Mouse (Mus musculus) forebrain, embryonic 15.5 days (tissue): ENCODE results near the gene Ddit4. TPM values are rescaled to one million over a fixed set of nuclear protein-coding genes. Genes with fewer than 3 reads are reported as not detected.

ENCODE experiments used
- ATAC-seq: fragments of 200-750 bp; cut with Nextera tagmentation; replicated peaks from 2 replicates; pipeline ENCODE4 v1.8.0; 2017; ENCODE audit warnings: mild to moderate bottlenecking, moderate TSS enrichment, moderate library complexity
- H3K27ac ChIP-seq: fragments of 300-500 bp; sonication (generic); replicated peaks from 2 replicates; pipeline ENCODE4 v1.5.1; 2015; ENCODE audit warnings: mild to moderate bottlenecking, inconsistent platforms
- H3K27me3 ChIP-seq: fragments of 300-500 bp; sonication (generic); 2 replicates; pipeline ENCODE4 v1.6.1; 2015; ENCODE audit warnings: inconsistent platforms
- H3K36me3 ChIP-seq: fragments of 300-500 bp; sonication (generic); 2 replicates; pipeline ENCODE4 v1.6.1; 2015; ENCODE audit warnings: mild to moderate bottlenecking, inconsistent platforms
- H3K4me1 ChIP-seq: fragments of 300-500 bp; sonication (generic); 2 replicates; pipeline ENCODE4 v1.6.1; 2015; ENCODE audit warnings: inconsistent platforms
- H3K4me2 ChIP-seq: fragments of 300-500 bp; sonication (generic); replicated peaks from 2 replicates; pipeline ENCODE4 v1.6.1; 2015; ENCODE audit warnings: mild to moderate bottlenecking, inconsistent platforms
- H3K4me3 ChIP-seq: fragments of 300-500 bp; sonication (generic); 2 replicates; pipeline ENCODE4 v1.5.1; 2015; ENCODE audit warnings: mild to moderate bottlenecking, inconsistent platforms
- H3K9ac ChIP-seq: fragments of 300-500 bp; sonication (generic); replicated peaks from 2 replicates; pipeline ENCODE4 v1.6.1; 2015; ENCODE audit warnings: mild to moderate bottlenecking, inconsistent platforms
- H3K9me3 ChIP-seq: fragments of 300-500 bp; sonication (generic); 2 replicates; pipeline ENCODE4 v1.6.1; 2016; ENCODE audit warnings: inconsistent platforms
- WGBS: fragments of 180-500 bp; shearing (Covaris S2); methylation state at CpG from one replicate; pipeline ENCODE4 v1.1.7; 2015; ENCODE audit warnings: mixed read lengths; 5-methylcytosine and 5-hydroxymethylcytosine counted together
- polyA plus RNA-seq: library from polyadenylated mRNA; unstranded; fragments of >200 nt; fragmentation: Nextera tagmentation; extraction: Ambion mirVana; gene quantifications from 2 replicates; pipeline ENCODE4 v1.2.1, GENCODE M21; 2015

Gene Ddit4
- polyA plus RNA-seq, 1 experiment from 2014 or later = 90.0 TPM

- H3K27ac ChIP-seq = peak overlapping the region; percentile 9; the same call in 1 of the 2 replicates
- no peaks in the 10 kb centered on the region for H3K27me3 ChIP-seq
- WGBS = 21% methylated on average over 7 of the region's 7 CpGs
- H3K4me1 ChIP-seq = peaks cover 54% of the 10 kb centered on the region
- H3K9ac ChIP-seq = no peak overlapping the region
- no peaks in the 10 kb centered on the region for H3K9me3 ChIP-seq
- no peak overlapping the region for H3K4me2 ChIP-seq
- ATAC-seq = no peak
- no peaks in the 10 kb centered on the region; the same call in 1 of the 2 replicates for H3K36me3 ChIP-seq
- H3K4me3 ChIP-seq = no peak overlapping the region
Measured at GRCm38 (mm10) chr10:59953564-59954039, 2.0 kb upstream of the Ddit4 start.

GRCm38 (mm10) chr10:59952781-59953563, 1.3 kb upstream of the Ddit4 start:
- 23% methylated on average over 16 of the region's 16 CpGs for WGBS
- peak overlapping the region; percentile 86 for H3K4me2 ChIP-seq
- ATAC-seq = no peak

GRCm38 (mm10) chr10:59952152-59952780, 632 bp upstream of the Ddit4 start:
- Histone ChIP-seq H3K36me3 (no peaks in the 10 kb centered on the region; the same call in 1 of the 2 replicates), H3K9ac (peak overlapping the region; percentile 99), H3K4me2 (peak overlapping the region; percentile 86), H3K27me3 (no peaks in the 10 kb centered on the region), H3K4me1 (peaks cover 40% of the 10 kb centered on the region), H3K27ac (peak overlapping the region; percentile 95), H3K4me3 (peak overlapping the region; percentile 99), H3K9me3 (no peaks in the 10 kb centered on the region)
- under 1% methylated on average over 31 of the region's 31 CpGs for WGBS
- peak; percentile 67 for ATAC-seq

More at GRCm38 (mm10) chr10:59952781-59953563, 1.3 kb upstream of the Ddit4 start:
- Histone ChIP-seq H3K27ac (peak overlapping the region; percentile 95), H3K4me3 (peak overlapping the region; percentile 99), H3K27me3 (no peaks in the 10 kb centered on the region), H3K36me3 (no peaks in the 10 kb centered on the region; the same call in 1 of the 2 replicates), H3K9ac (peak overlapping the region; percentile 99), H3K9me3 (no peaks in the 10 kb centered on the region), H3K4me1 (peaks cover 47% of the 10 kb centered on the region)

- Histone ChIP-seq H3K36me3 (no peaks in the 10 kb centered on the region; the same call in 1 of the 2 replicates), H3K4me3 (peak overlapping the region; percentile 99), H3K27me3 (no peaks in the 10 kb centered on the region), H3K27ac (peak overlapping the region; percentile 95), H3K9me3 (no peaks in the 10 kb centered on the region), H3K9ac (peak overlapping the region; percentile 99), H3K4me2 (peak overlapping the region; percentile 86), H3K4me1 (peaks cover 30% of the 10 kb centered on the region)
- ATAC-seq = peak; percentile 37
- under 1% methylated on average over 23 of the region's 23 CpGs for WGBS
Measured at GRCm38 (mm10) chr10:59950716-59951191, 880 bp downstream of the Ddit4 start.

- ATAC-seq = no peak
- Histone ChIP-seq H3K36me3 (no peaks in the 10 kb centered on the region; the same call in 1 of the 2 replicates), H3K4me1 (peaks cover 30% of the 10 kb centered on the region), H3K4me2 (peak overlapping the region; percentile 86), H3K9ac (peak overlapping the region; percentile 99), H3K9me3 (no peaks in the 10 kb centered on the region), H3K27me3 (no peaks in the 10 kb centered on the region), H3K27ac (peak overlapping the region; percentile 95), H3K4me3 (peak overlapping the region; percentile 99)
- WGBS = 34% methylated on average over 15 of the region's 15 CpGs
Measured at GRCm38 (mm10) chr10:59949783-59950605, 1.6 kb downstream of the Ddit4 start.

- Histone ChIP-seq H3K9ac (peak overlapping the region; percentile 99; the same call in 1 of the 2 replicates), H3K27ac (peak overlapping the region; percentile 95)
Measured at GRCm38 (mm10) chr10:59949255-59949648, 2.4 kb downstream of the Ddit4 start.

GRCm38 (mm10) chr10:59948363-59949254, 3.0 kb downstream of the Ddit4 start:
- Histone ChIP-seq H3K27ac (peak overlapping the region; percentile 95), H3K27me3 (no peaks in the 10 kb centered on the region), H3K9me3 (no peaks in the 10 kb centered on the region), H3K36me3 (no peaks in the 10 kb centered on the region; the same call in 1 of the 2 replicates), H3K4me1 (peaks cover 31% of the 10 kb centered on the region), H3K9ac (no peak overlapping the region; the same call in 1 of the 2 replicates), H3K4me3 (peak overlapping the region; percentile 99; the same call in 1 of the 2 replicates), H3K4me2 (peak overlapping the region; percentile 86)
- no peak for ATAC-seq
- whole genome bisulfite sequencing = 53% methylated on average over 6 of the region's 6 CpGs

More at GRCm38 (mm10) chr10:59949255-59949648, 2.4 kb downstream of the Ddit4 start:
- ATAC-seq = no peak
- H3K4me2 ChIP-seq = peak overlapping the region; percentile 86
- H3K36me3 ChIP-seq = no peaks in the 10 kb centered on the region; the same call in 1 of the 2 replicates
- no peaks in the 10 kb centered on the region for H3K9me3 ChIP-seq
- peaks cover 30% of the 10 kb centered on the region for H3K4me1 ChIP-seq
- 85% methylated on average over 1 of the region's 1 CpGs for WGBS
- H3K4me3 ChIP-seq = peak overlapping the region; percentile 99
- H3K27me3 ChIP-seq = no peaks in the 10 kb centered on the region

- 61% methylated on average over 7 of the region's 7 CpGs for WGBS
Measured at GRCm38 (mm10) chr10:59947296-59948073, 4.1 kb downstream of the Ddit4 start.

GRCm38 (mm10) chr10:59946362-59946761, 5.3 kb downstream of the Ddit4 start:
- no peak overlapping the region for H3K4me2 ChIP-seq
- H3K9ac ChIP-seq = no peak overlapping the region
- H3K4me3 ChIP-seq = no peak overlapping the region
- H3K36me3 ChIP-seq = no peaks in the 10 kb centered on the region; the same call in 1 of the 2 replicates
- WGBS = 91% methylated on average over 5 of the region's 5 CpGs
- no peaks in the 10 kb centered on the region for H3K27me3 ChIP-seq
- H3K4me1 ChIP-seq = peaks cover 38% of the 10 kb centered on the region
- ATAC-seq = no peak
- H3K27ac ChIP-seq = no peak overlapping the region
- no peaks in the 10 kb centered on the region for H3K9me3 ChIP-seq

More at GRCm38 (mm10) chr10:59947296-59948073, 4.1 kb downstream of the Ddit4 start:
- Histone ChIP-seq H3K27ac (peak overlapping the region; percentile 95; the same call in 1 of the 2 replicates), H3K27me3 (no peaks in the 10 kb centered on the region), H3K36me3 (no peaks in the 10 kb centered on the region; the same call in 1 of the 2 replicates), H3K9me3 (no peaks in the 10 kb centered on the region), H3K4me2 (no peak overlapping the region), H3K4me1 (peaks cover 33% of the 10 kb centered on the region), H3K9ac (no peak overlapping the region; the same call in 1 of the 2 replicates), H3K4me3 (no peak overlapping the region)
- no peak for ATAC-seq

- 96% methylated on average over 3 of the region's 3 CpGs for WGBS
- Histone ChIP-seq H3K4me1 (peaks cover 35% of the 10 kb centered on the region), H3K9ac (no peak overlapping the region), H3K4me3 (no peak overlapping the region), H3K27me3 (no peaks in the 10 kb centered on the region), H3K9me3 (no peaks in the 10 kb centered on the region), H3K4me2 (no peak overlapping the region), H3K27ac (no peak overlapping the region), H3K36me3 (no peaks in the 10 kb centered on the region; the same call in 1 of the 2 replicates)
- no peak for ATAC-seq
Measured at GRCm38 (mm10) chr10:59945416-59945815, 6.2 kb downstream of the Ddit4 start.
